In the genomic region with DNA sequence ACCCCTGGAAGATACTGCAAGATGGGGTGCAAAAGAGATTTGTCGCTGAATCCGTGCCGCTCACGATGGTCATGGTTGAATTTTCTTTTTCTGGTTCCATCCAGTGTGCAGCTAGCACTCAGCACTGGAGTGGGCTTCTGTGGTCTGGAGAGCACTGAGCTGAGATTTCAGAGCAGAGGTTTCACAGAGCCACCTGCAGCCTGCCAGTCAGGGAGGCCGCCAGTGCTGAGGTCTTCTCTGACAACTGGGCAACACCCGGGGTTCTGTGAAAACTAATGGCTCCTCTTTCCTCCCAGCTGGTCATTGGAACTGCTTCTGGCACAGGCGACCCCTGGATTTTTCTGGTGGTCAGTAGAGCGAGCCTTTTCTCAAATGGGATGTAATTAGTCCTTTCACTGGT, we compare ENCODE assay signal across 20 mouse cellular contexts.
"Had no signal": no experiment of that assay in that cellular context is flagged by ENCODE, and none has a peak within 500 bp of the region (broad histone marks: within the 10 kb centered on the region; RNA-seq: fewer than 3 reads in every experiment).

No protein-coding gene starts in this region.

- H3K9me3 ChIP-seq: limb, embryonic 15.5 days; midbrain, embryonic 15.5 days; neural tube, embryonic 13.5 days; stomach, embryonic 15.5 days had no signal

- H3K4me1 ChIP-seq: limb, embryonic 12.5 days; limb, embryonic 15.5 days; midbrain, embryonic 12.5 days; midbrain, embryonic 15.5 days; stomach, embryonic 15.5 days had no signal

- H3K4me2 ChIP-seq: limb, embryonic 12.5 days; limb, embryonic 15.5 days; liver, embryonic 11.5 days; lung, embryonic 14.5 days; midbrain, embryonic 12.5 days; midbrain, embryonic 15.5 days; neural tube, embryonic 13.5 days; stomach, embryonic 15.5 days had no signal

- H3K27me3 ChIP-seq: limb, embryonic 12.5 days; limb, embryonic 15.5 days; midbrain, embryonic 12.5 days; midbrain, embryonic 15.5 days; neural tube, embryonic 13.5 days; stomach, embryonic 15.5 days had no signal

- H3K9ac ChIP-seq: limb, embryonic 12.5 days; limb, embryonic 15.5 days; liver, embryonic 14.5 days; liver, postnatal 0 days; lung, embryonic 14.5 days; midbrain, embryonic 12.5 days; midbrain, embryonic 15.5 days; neural tube, embryonic 13.5 days; stomach, embryonic 15.5 days had no signal

- ATAC-seq: intestine, postnatal 0 days; liver, postnatal 0 days; lung, postnatal 0 days; midbrain, embryonic 15.5 days had no signal

- H3K4me3 ChIP-seq: limb, embryonic 12.5 days; limb, embryonic 15.5 days; midbrain, embryonic 12.5 days; midbrain, embryonic 15.5 days; neural tube, embryonic 13.5 days; stomach, embryonic 15.5 days had no signal

- DNase-seq: kidney, postnatal 10 days; left cerebral cortex, postnatal 4 days; liver, postnatal 0 days; lung, embryonic 14.5 days; retina, postnatal 1 day; right cerebral cortex, postnatal 25 days; spleen, adult 18-20 months; thymus, adult 18-20 months; thymus, postnatal 36 days had no signal

- H3K36me3 ChIP-seq: limb, embryonic 12.5 days; limb, embryonic 15.5 days; midbrain, embryonic 12.5 days; midbrain, embryonic 15.5 days; neural tube, embryonic 13.5 days; stomach, embryonic 15.5 days had no signal

- H3K27ac ChIP-seq: limb, embryonic 12.5 days; limb, embryonic 15.5 days; liver, embryonic 14.5 days; macrophage; midbrain, embryonic 12.5 days; midbrain, embryonic 15.5 days; neural tube, embryonic 13.5 days; stomach, embryonic 15.5 days had no signal
